Comparison of ENCODE assay signal across 18 mouse cellular contexts in genomic region chr16:13157314-13157713, GRCm38 (mm10). TPM values are rescaled to one million over a fixed set of nuclear protein-coding genes. Genes with fewer than 3 reads are reported as not detected.
DNase-seq lines count a peak whose midpoint lies in the region; ATAC-seq and TF ChIP-seq lines count a peak whose summit lies in the region.
"Had no signal": no experiment of that assay in that cellular context is flagged by ENCODE, and none has a peak within 500 bp of the region (broad histone marks: within the 10 kb centered on the region; RNA-seq: fewer than 3 reads in every experiment).

No protein-coding gene starts in this region.

- H3K27ac ChIP-seq in lung, embryonic 14.5 days (ENCODE audit: low read depth), result no peak overlapping the region
- no peak overlapping the region; the same call in 1 of the 2 replicates for H3K27ac ChIP-seq in heart, embryonic 11.5 days (ENCODE audit: low read depth, low read length)
- no peak overlapping the region for H3K27ac ChIP-seq in forebrain, embryonic 12.5 days
- H3K27ac ChIP-seq: limb, embryonic 10.5 days; liver, embryonic 14.5 days; neural tube, embryonic 15.5 days had no signal

- no peak for ATAC-seq in lung, embryonic 14.5 days (ENCODE audit: insufficient read depth)
- no peak for ATAC-seq in heart, embryonic 11.5 days (replicated peaks; ENCODE audit: insufficient number of reproducible peaks, low FRiP score, low TSS enrichment)
- ATAC-seq in CD4-positive, CD25-positive, alpha-beta regulatory T cell, adult 4 months, result no peak
- ATAC-seq in forebrain, embryonic 12.5 days (ENCODE audit: low FRiP score), result no peak
- ATAC-seq: intestine, embryonic 16.5 days had no signal

- no peaks in the 10 kb centered on the region for H3K36me3 ChIP-seq in lung, embryonic 14.5 days (ENCODE audit: insufficient read depth)
- H3K36me3 ChIP-seq in heart, embryonic 11.5 days (ENCODE audit: control insufficient read depth, insufficient read depth, low read length), result no peaks in the 10 kb centered on the region
- H3K36me3 ChIP-seq in forebrain, embryonic 12.5 days (replicated peaks), result no peaks in the 10 kb centered on the region
- H3K36me3 ChIP-seq: limb, embryonic 10.5 days; neural tube, embryonic 15.5 days had no signal

- H3K4me2 ChIP-seq in lung, embryonic 14.5 days, result no peak overlapping the region
- H3K4me2 ChIP-seq in heart, embryonic 11.5 days, result 0 out of 2 replicates have a peak overlapping the region, but pooled peaks have one; percentile 29
- H3K4me2 ChIP-seq in forebrain, embryonic 12.5 days, result no peak overlapping the region
- H3K4me2 ChIP-seq: neural tube, embryonic 15.5 days had no signal

- H3K4me1 ChIP-seq in lung, embryonic 14.5 days (ENCODE audit: insufficient read depth), result no peaks in the 10 kb centered on the region
- H3K4me1 ChIP-seq in heart, embryonic 11.5 days (ENCODE audit: control insufficient read depth, insufficient read depth, low read length), result peaks cover 8% of the 10 kb centered on the region
- H3K4me1 ChIP-seq in forebrain, embryonic 12.5 days, result peaks cover 9% of the 10 kb centered on the region; the same call in 1 of the 2 replicates

- no peak for TF ChIP-seq CTCF in lung, embryonic 14.5 days (IDR thresholded peaks at IDR 0.05; ENCODE audit: low read depth)

- WGBS in lung, embryonic 14.5 days, result 24% methylated on average over 6 of the region's 6 CpGs
- WGBS in heart, embryonic 11.5 days (ENCODE audit: insufficient replicate concordance), result 6% methylated on average over 6 of the region's 6 CpGs
- WGBS in forebrain, embryonic 12.5 days, result 53% methylated on average over 6 of the region's 6 CpGs

- H3K4me3 ChIP-seq in lung, embryonic 14.5 days (ENCODE audit: low read depth, low read length), result no peak overlapping the region
- H3K4me3 ChIP-seq in heart, embryonic 11.5 days (ENCODE audit: low read depth, low read length), result no peak overlapping the region
- H3K4me3 ChIP-seq in forebrain, embryonic 12.5 days (replicated peaks), result no peak overlapping the region
- H3K4me3 ChIP-seq: limb, embryonic 10.5 days; neural tube, embryonic 15.5 days had no signal

- peak; percentile 26 for DNase-seq in lung, embryonic 14.5 days
- no peak for DNase-seq in lung, adult 18-20 months
- DNase-seq in adrenal gland, postnatal 14 days, result peak; percentile 30
- peak; percentile 8 for DNase-seq in naive thymus-derived CD4-positive, alpha-beta T cell, adult 2 months (ENCODE audit: low read depth)
- DNase-seq in right cerebral cortex, adult 2 months (ENCODE audit: low spot score in 2 of 2), result no peak
- DNase-seq: cerebellum, adult 11 months; gastrocnemius, postnatal 36 days; kidney, postnatal 25 days; right cerebral cortex, postnatal 25 days; thymus, postnatal 25 days had no signal

- H3K9me3 ChIP-seq in lung, embryonic 14.5 days (ENCODE audit: low read depth, low read length), result no peaks in the 10 kb centered on the region
- H3K9me3 ChIP-seq in heart, embryonic 11.5 days (replicated peaks; ENCODE audit: control insufficient read depth, low read length), result no peaks in the 10 kb centered on the region
- H3K9me3 ChIP-seq in forebrain, embryonic 12.5 days, result no peaks in the 10 kb centered on the region
- H3K9me3 ChIP-seq: limb, embryonic 10.5 days; neural tube, embryonic 15.5 days had no signal

- no peak overlapping the region for H3K9ac ChIP-seq in lung, embryonic 14.5 days
- no peak overlapping the region for H3K9ac ChIP-seq in heart, embryonic 11.5 days (ENCODE audit: low read depth, low read length)
- H3K9ac ChIP-seq in forebrain, embryonic 12.5 days, result no peak overlapping the region
- H3K9ac ChIP-seq: liver, embryonic 14.5 days; neural tube, embryonic 15.5 days had no signal

- H3K27me3 ChIP-seq in lung, embryonic 14.5 days (ENCODE audit: insufficient read depth, low read length), result no peaks in the 10 kb centered on the region
- no peaks in the 10 kb centered on the region for H3K27me3 ChIP-seq in heart, embryonic 11.5 days (ENCODE audit: control insufficient read depth, insufficient read depth, low read length)
- 0 out of 2 replicates have a peak, but pooled peaks cover 4% of the 10 kb centered on the region for H3K27me3 ChIP-seq in forebrain, embryonic 12.5 days
- H3K27me3 ChIP-seq: CH12.LX; neural tube, embryonic 15.5 days had no signal

RNA-seq across cellular contexts. Expression of gene Ercc4, which starts 47.8 kb away (rescaled TPM):
- polyA plus RNA-seq in lung, embryonic 14.5 days (2014; fragmentation: Nextera tagmentation; extraction: Ambion mirVana), result 14.9 and 15.5 TPM in 2 replicates
- total RNA-seq in adrenal gland, postnatal 14 days (2021), result 14.1 and 17.9 TPM in 2 replicates
- polyA plus RNA-seq in heart, embryonic 11.5 days (2014; fragmentation: Nextera tagmentation; extraction: Ambion mirVana), result 8.7 and 9.4 TPM in 2 replicates
- 10 to 100 TPM; 15.7 to 32.0 TPM for polyA plus RNA-seq in CD4-positive, CD25-positive, alpha-beta regulatory T cell, adult 4 months (2017; shearing (Covaris generic))
- 15.0 and 17.5 TPM in 2 replicates for polyA plus RNA-seq in forebrain, embryonic 12.5 days (2016; fragmentation: Nextera tagmentation; extraction: Ambion mirVana)

Comparison
In these comparisons a context has a peak if more than half of its experiments do, and no peak if none do; other contexts are left out.
1. DNase-seq: peak in lung, embryonic 14.5 days (single experiment), adrenal gland, postnatal 14 days (single experiment) and naive thymus-derived CD4-positive, alpha-beta T cell, adult 2 months (single experiment); none in lung, adult 18-20 months (0 of 2) and right cerebral cortex, adult 2 months (0 of 2).